Mouse (Mus musculus): ENCODE data around the gene Tas2r138. TPM values are rescaled to one million over a fixed set of nuclear protein-coding genes. Genes with fewer than 3 reads are reported as not detected.

The Tas2r138 gene
- total RNA-seq, 1 experiment from 2014 or later: not detected

DNA sequence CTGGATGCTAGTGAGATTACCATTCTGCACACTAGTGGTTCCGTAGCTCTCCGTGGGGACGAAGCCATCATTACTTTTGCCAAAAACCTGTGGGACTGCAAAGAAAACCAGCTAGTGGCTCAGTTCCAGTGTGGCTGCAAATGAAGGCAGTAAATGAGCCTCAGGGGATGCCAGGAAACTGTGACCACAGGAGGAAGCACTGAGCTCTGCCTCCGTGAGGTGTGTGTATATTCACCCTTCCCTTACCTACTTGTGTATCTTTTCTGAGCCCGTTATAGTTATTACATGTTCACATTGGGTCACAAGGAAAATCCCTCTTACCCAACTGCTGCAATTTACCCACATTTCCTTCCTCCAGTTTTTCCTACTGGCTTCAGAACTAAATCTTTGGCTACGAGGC, 28.8 kb downstream of the Tas2r138 start:
- ATAC-seq (replicated peaks in 1 of 2; ENCODE audit: insufficient read depth in 1 of 2, low FRiP score in 2 of 2, low TSS enrichment in 1 of 2, low read depth in 1 of 2, poor library complexity in 2 of 2, severe bottlenecking in 2 of 2): peak; percentile 85 to 90

DNA sequence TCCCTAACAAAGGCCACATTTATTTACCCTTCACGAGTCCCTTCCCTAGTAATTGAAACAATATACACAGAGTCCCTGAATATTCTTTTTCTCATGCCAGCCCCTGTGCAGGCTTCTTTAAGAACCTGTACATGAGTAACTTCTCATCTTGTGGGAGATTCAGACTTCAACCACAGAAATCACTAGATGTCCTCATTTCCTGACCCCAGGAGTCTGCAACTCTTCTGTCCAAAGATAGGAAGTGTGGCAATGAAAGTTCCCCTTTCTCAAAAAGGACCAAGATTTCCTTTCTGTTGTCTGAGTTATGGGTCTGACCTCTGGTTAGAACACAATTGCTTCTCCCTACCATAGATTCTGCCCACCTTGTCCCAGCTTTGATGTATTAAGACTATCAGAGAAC, 36.8 kb downstream of the Tas2r138 start:
- ATAC-seq (replicated peaks in 1 of 2; ENCODE audit: insufficient read depth in 1 of 2, low FRiP score in 2 of 2, low TSS enrichment in 1 of 2, low read depth in 1 of 2, poor library complexity in 2 of 2, severe bottlenecking in 2 of 2): peak; percentile 86 to 91

DNA sequence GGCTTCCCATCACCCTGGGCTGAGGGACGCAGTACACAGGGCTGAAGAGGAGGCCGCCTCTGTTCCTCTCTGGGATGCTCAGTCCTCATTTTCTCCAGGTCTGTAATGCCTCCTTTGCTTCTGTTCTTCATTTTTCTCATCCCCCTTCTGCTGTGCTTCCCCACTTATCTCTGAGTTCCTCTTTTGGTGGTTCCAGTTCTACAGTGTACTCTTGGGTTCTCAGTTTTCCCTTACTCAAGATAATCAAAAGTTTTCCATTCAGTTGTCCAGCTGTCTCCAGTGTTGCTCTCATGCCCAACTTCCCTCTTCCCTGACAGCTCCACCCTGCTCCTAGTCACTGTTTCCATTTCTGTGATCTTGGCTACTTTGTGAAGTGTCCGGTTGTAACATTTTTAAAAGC, 39.5 kb downstream of the Tas2r138 start:
- peak; percentile 5 to 46; a peak in 1 of 4 replicates for ATAC-seq (replicated peaks in 1 of 2; ENCODE audit: insufficient read depth in 1 of 2, low FRiP score in 2 of 2, low TSS enrichment in 1 of 2, low read depth in 1 of 2, poor library complexity in 2 of 2, severe bottlenecking in 2 of 2)

DNA sequence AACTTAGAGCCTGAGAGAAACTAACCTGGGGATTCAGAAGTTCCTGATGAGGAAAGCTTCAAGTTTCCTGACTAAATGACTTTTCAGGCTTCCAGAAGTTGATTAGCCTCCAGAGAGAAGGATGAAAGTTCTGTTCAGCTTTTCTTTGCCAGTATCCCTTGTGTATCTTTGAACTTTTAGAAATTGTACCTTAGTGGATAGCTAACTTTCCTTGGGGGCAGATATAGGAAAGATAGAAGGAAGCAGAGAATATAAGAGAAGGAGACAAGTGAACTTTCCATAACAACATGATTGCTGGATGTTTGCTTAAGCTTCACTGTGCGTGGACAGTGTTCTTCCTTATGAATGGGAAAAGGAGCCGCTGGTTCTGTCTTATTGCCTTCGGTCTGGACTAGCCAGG, 43.9 kb downstream of the Tas2r138 start, which contains the start of gene Olfr460:
TSS of gene Olfr460 (plus strand) at position 301 of the 400 bp plus-strand sequence.
- no peak for ATAC-seq (replicated peaks in 1 of 2; ENCODE audit: insufficient read depth in 1 of 2, low FRiP score in 2 of 2, low TSS enrichment in 1 of 2, low read depth in 1 of 2, poor library complexity in 2 of 2, severe bottlenecking in 2 of 2)

Other genes starting within 250 kb of the Tas2r138 start
- 8.0 and 12.4 TPM in 2 replicates for gene E330009J07Rik, start 177.2 kb downstream of the Tas2r138 start, total RNA-seq (2017)
- gene Wee2, start 174.2 kb downstream of the Tas2r138 start, total RNA-seq (2017): not detected in 2 replicates
- 134 and 145 TPM in 2 replicates for gene Ssbp1, start 142.0 kb downstream of the Tas2r138 start, total RNA-seq (2017)
- gene Tas2r137, start 122.1 kb downstream of the Tas2r138 start, total RNA-seq (2017): 1.1 TPM in 1 of 2 replicates, not detected in the other
- gene Tas2r108, start 119.8 kb downstream of the Tas2r138 start, total RNA-seq (2017): not detected in 2 replicates
- not detected in 2 replicates for gene Prss37, start 93.8 kb downstream of the Tas2r138 start, total RNA-seq (2017)
- not detected in 2 replicates for gene Olfr461, start 58.3 kb downstream of the Tas2r138 start, total RNA-seq (2017)
- gene Olfr460, start 43.8 kb downstream of the Tas2r138 start, total RNA-seq (2017): not detected in 2 replicates
- 13.3 and 33.6 TPM in 2 replicates for gene Clec5a, start 27.5 kb downstream of the Tas2r138 start, total RNA-seq (2017)
- gene Mgam, start 15.5 kb upstream of the Tas2r138 start, total RNA-seq (2017): 3.2 and 13.6 TPM in 2 replicates

All from hematopoietic stem cell, adult 5-6 weeks (primary cell).